Mouse (Mus musculus) embryonic facial prominence, embryonic 10.5 days (tissue): Measurements from ENCODE around the gene Gm9747. TPM values are rescaled to one million over a fixed set of nuclear protein-coding genes. Genes with fewer than 3 reads are reported as not detected.

Source experiments
- polyA plus RNA-seq: library from polyadenylated mRNA; unstranded; fragments of >200 nt; fragmentation: Nextera tagmentation; extraction: Ambion mirVana; gene quantifications from 2 replicates; pipeline ENCODE4 v1.2.1, GENCODE M21; 2016

Gene Gm9747
- polyA plus RNA-seq, 1 experiment from 2014 or later = 24.9 TPM

Other genes starting within 250 kb of the Gm9747 start
- 7.9 and 8.9 TPM in 2 replicates for gene Irs1, start 58.3 kb downstream of the Gm9747 start, polyA plus RNA-seq
- gene Rhbdd1, start 83.3 kb downstream of the Gm9747 start, polyA plus RNA-seq = 8.9 and 10.1 TPM in 2 replicates